Mouse (Mus musculus): ENCODE data around the gene Prx.

GRCm38 (mm10) chr7:27499036-27499435 lies at the start of gene Prx:
- no peak for TF ChIP-seq MAZ (IDR thresholded peaks at IDR 0.05; ENCODE audit: low read depth, low read length)
- TF ChIP-seq POLR2A (IDR thresholded peaks at IDR 0.05; ENCODE audit: low read depth, low read length) = no peak
- TF ChIP-seq EP300 (IDR thresholded peaks at IDR 0.05; ENCODE audit: low read length) = no peak
